Mouse (Mus musculus): ENCODE data around the gene Tnrc6c.
A peak's percentile ranks its signal among the peaks of the same experiment; 100 is the strongest.
"Not testable (repeated sequence)": the region's sequence is repeated elsewhere in the genome, so short reads cannot be mapped to it uniquely, and the experiment has no call there.

The Tnrc6c gene

DNA sequence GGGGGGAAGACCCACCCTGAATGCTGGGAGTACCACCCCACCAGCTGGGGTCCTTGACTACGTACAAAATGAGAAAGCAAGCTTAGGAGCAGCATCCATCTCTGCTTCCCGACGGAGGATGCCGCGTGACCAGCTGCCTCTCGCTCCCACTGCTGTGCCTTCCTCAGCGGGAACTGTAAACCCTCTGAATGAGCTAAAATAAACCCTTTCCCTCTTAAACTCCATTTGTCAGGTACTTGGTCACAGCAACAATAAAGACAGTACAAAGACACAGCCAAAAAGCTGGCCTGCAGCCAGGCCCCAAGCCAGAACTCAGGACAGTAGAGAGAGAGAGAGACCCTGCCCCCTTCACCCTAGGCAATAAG is 115.6 kb downstream of the Tnrc6c start:
- no peak for DNase-seq (ENCODE audit: low spot score)

DNA sequence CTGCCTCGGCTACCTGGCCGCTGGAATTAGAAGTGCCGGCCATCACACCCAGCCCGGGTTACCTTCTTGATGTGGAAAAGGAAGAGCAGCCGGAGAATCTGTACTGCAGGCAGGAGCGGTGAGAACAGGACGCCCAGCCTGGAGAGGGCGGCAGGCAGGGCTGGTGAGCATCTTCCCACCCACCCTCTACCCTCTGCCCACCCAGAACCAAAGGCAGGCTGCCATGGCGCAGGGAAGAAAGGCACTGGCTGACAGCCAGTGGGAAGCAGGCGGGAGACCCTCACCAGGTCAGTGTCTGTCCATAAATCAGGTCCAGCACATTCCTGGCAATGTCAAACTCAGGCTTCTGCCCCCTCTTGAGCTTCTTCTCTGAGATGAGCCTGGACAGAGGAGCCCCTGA is 116.3 kb downstream of the Tnrc6c start:
- DNase-seq (ENCODE audit: low spot score) = no peak

- no peak for DNase-seq (ENCODE audit: low spot score)
These were observed 118.3 kb downstream of the Tnrc6c start for GRCm38 (mm10) chr11:117772352-117772751.

GRCm38 (mm10) chr11:117774925-117775324 is 120.8 kb downstream of the Tnrc6c start:
- no peak for DNase-seq (ENCODE audit: low spot score)

DNA sequence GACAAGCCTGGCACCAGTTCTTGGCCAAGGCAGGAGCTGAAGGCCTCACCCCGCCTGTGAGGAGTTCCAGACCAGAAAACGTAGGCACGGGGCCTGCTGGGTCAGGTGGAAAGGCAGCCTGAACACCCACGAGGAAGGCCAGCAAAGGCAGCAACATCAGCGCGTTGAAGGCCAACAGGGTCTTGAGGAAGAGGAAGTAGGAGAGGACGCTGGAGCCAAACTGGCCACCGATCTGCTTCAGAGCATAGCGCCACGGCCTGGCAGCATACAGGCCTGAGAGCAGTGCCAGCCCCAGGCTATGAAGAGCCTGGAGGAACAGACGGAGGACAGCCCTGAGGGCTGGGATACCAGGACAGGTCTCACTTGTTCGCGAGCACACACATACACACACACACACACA is 121.5 kb downstream of the Tnrc6c start:
- DNase-seq (ENCODE audit: low spot score) = no peak

- no peak for DNase-seq (ENCODE audit: low spot score)
These were observed 122.2 kb downstream of the Tnrc6c start for GRCm38 (mm10) chr11:117776085-117776792.

- no peak for DNase-seq (ENCODE audit: low spot score)
These were observed 123.0 kb downstream of the Tnrc6c start for GRCm38 (mm10) chr11:117777111-117777510.

- DNase-seq (ENCODE audit: low spot score) = no peak
These were observed 123.9 kb downstream of the Tnrc6c start for GRCm38 (mm10) chr11:117778031-117778430.

DNA sequence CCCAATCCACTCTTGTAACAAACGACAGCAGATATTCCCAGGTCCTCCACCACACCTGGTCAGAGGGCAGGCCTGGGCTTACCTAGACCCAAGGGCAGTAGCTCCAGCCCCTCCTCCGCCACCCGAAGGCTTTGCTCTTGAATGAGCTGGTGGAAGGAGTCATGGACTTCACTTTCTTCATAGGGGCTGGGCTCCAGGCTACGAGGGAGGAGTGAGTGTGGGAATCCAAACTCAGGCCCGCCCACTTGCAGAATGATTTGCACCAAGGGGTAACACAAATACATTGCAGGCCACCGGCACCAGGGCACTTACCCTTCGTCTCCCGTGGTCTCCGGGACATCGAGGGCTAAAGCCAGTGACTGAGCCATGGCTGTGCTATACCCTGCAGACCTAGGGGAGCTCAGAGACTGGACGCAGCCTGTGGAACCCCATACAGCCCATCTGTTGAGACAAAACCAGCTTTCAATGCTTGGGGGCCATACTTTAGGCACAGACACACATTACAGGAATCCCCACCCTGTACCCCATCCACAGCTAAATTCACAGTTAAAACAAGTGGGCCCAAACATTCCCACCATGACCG is 124.9 kb downstream of the Tnrc6c start:
- peak; percentile 37 for DNase-seq (ENCODE audit: low spot score)

GRCm38 (mm10) chr11:117779434-117780198 is 125.5 kb downstream of the Tnrc6c start:
- peak; percentile 74 for DNase-seq (ENCODE audit: low spot score)

DNA sequence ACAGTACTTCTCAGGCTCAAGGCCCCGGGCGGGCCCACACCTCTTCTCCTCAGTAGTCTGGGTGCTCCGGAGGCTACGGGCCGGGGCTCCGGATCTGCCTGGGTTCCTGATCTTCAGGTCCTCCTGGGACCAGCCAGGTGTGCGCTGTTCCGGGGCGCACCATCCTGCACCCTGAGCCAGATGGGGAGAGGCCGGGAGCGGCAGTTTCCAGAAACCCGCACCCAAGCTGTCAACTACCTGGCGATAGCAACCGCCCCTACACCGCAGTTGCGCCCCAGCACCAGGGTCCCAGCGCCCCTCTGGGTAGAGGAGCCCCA is 126.1 kb downstream of the Tnrc6c start:
- DNase-seq (ENCODE audit: low spot score) = no peak

DNA sequence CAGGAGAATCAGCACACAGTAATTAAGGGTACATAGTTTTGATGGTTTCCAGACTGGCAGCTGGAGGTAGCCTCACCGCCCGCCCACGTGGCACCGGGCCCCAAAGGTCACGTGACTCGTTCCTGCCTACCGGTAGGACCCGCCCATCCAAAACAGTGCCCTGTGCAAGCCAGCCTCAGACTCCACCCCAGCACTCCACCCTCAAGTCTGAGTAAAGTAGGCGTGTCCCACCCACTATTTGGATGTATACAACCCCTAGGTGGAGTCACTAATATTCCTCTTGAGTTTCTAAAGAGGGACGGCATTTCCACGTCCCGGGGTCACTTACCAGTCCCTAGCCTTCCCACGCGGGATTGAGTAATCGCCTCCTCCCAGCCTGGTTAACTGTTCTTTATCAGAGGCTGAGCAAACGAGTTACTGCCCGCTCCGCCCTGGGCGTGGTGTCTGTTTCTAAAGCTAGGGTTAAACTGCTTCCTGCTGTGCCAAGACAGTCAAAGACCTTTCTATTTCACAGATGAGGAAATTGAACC is 126.6 kb downstream of the Tnrc6c start:
- DNase-seq (ENCODE audit: low spot score) = peak; percentile 95

DNA sequence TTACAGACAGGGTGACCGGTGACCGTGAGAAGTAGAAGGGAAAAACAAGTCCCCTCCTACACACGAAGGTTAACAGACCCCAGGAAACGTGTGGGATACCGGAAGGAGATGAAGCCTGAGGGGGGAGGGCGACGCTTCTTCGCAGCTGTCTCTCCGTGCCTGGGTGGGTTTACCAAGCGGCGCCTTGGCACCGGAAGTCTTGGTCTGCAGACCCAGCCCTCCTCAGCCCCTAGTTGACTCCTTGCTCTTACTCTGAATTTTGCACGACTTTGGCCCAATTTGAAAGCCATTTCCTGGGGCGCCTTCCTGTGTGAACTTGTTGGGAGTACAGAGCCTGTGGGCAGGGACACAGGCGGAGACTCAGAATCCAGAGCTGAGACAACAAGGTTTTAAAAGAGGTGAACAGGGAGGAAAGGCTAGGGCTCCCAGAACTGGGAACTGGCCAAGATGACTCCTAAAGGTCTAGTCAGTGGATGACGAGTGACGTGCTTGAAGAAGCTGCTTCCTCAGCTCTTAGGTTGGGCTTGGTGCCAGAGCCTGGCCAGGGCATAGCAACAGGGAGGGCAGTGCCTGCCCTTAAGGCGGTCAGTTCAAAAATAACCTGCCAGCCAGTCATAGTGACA is 127.2 kb downstream of the Tnrc6c start:
- peak; percentile 77 for DNase-seq (ENCODE audit: low spot score)

GRCm38 (mm10) chr11:117781993-117782704 is 128.1 kb downstream of the Tnrc6c start, which contains the start of the genes Tmc8 and Tmc6:
Tmc8 (plus strand) TSS chr11:117782076.
Tmc6 (minus strand) TSS chr11:117782198.
- DNase-seq (ENCODE audit: low spot score) = no peak

GRCm38 (mm10) chr11:117782705-117783034 is 128.6 kb downstream of the Tnrc6c start:
- no peak for DNase-seq (ENCODE audit: low spot score)

DNA sequence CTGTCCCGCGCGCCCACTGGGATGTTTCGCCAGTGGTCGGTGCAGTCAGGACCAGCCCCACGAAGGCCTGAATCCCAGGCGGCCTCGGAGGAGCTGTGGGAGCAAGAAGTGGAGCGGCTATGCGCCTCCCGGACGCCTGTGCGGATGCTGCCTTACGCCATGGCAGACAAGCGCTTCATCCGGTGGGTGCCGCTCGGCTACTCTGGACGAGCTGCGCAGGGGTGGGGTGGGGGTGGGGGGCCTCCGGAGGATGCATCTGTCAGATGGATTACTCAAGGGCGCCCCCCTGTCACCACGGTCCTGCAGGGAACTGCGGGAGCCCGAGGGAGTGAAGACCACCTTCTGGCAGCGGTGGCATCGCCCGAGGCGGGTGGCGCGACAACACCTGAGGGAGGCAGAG is 129.0 kb downstream of the Tnrc6c start:
- DNase-seq (ENCODE audit: low spot score) = peak; percentile 45

GRCm38 (mm10) chr11:117783683-117784309 is 129.7 kb downstream of the Tnrc6c start:
- peak; percentile 32 for DNase-seq (ENCODE audit: low spot score)

DNA sequence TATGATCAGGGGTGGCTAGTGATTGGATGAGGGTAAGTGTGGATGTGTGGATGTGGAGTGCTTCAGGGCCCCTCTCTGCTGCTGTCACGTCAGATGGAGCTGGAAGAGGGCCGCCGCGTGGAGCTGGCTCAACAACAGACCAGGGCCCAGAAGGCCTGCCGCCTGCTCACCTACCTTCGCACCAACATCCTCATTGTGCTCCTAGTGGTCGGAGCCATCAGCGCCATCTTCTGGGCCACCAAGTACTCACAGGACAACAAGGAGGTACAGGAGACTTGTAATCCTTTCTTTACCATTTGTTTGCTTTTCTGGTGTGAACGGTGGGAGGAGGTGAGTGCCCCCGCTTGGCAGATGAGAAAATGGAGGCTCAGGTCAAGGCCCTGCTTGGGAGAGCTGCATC is 132.2 kb downstream of the Tnrc6c start:
- DNase-seq (ENCODE audit: low spot score) = peak; percentile 70

GRCm38 (mm10) chr11:117788481-117788880 is 134.4 kb downstream of the Tnrc6c start:
- DNase-seq (ENCODE audit: low spot score) = not testable (repeated sequence)

DNA sequence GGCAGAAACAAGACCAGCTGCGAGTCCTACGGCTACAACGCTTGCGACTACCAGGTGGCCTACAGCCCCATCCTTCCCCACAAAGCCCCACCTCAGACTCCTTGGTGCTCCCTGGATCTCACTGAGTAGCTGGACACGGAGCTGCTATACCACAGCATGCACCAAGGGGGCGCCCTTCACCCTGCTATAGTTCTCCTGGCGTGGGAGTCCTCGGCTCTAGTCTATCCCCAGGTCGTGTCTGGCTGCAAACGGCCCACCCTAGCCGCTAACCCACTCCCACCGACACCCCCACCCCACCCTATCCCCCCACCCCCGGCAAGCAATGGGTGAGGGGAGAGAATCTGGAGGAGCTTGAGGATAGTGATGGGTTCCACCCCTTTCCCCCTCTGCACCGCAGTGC is 136.2 kb downstream of the Tnrc6c start:
- peak; percentile 76 for DNase-seq (ENCODE audit: low spot score)

GRCm38 (mm10) chr11:117790703-117791440 is 136.8 kb downstream of the Tnrc6c start:
- peak; percentile 81 for DNase-seq (ENCODE audit: low spot score)

Measured in urinary bladder, postnatal 14 days (tissue).